Mouse (Mus musculus) hindbrain, embryonic 13.5 days (tissue): Measurements from ENCODE around the gene Rgs1. TPM values are rescaled to one million over a fixed set of nuclear protein-coding genes. Genes with fewer than 3 reads are reported as not detected.

ENCODE experiments used
- ATAC-seq: fragments of 200-750 bp; cut with Nextera tagmentation; 2 replicates; pipeline ENCODE4 v1.8.0; 2017; ENCODE audit warnings: moderate TSS enrichment; ENCODE audit not compliant: low FRiP score
- H3K27ac ChIP-seq: fragments of 300-500 bp; sonication (generic); 2 replicates; pipeline ENCODE4 v1.5.1; 2015; ENCODE audit warnings: inconsistent platforms, mild to moderate bottlenecking, moderate library complexity
- H3K27me3 ChIP-seq: fragments of 300-500 bp; sonication (generic); 2 replicates; pipeline ENCODE4 v1.6.1; 2015; ENCODE audit warnings: mild to moderate bottlenecking, inconsistent platforms
- H3K36me3 ChIP-seq: fragments of 300-500 bp; sonication (generic); 2 replicates; pipeline ENCODE4 v1.6.1; 2015; ENCODE audit warnings: mild to moderate bottlenecking, inconsistent platforms
- H3K4me1 ChIP-seq: fragments of 300-500 bp; sonication (generic); replicated peaks from 2 replicates; pipeline ENCODE4 v1.6.1; 2015; ENCODE audit warnings: inconsistent platforms
- H3K4me2 ChIP-seq: fragments of 300-500 bp; sonication (generic); 2 replicates; pipeline ENCODE4 v1.6.1; 2015; ENCODE audit warnings: inconsistent platforms, mild to moderate bottlenecking, moderate library complexity
- H3K4me3 ChIP-seq: fragments of 300-500 bp; sonication (generic); 2 replicates; pipeline ENCODE4 v1.5.1; 2015; ENCODE audit warnings: mild to moderate bottlenecking, inconsistent platforms
- H3K9ac ChIP-seq: fragments of 300-500 bp; sonication (generic); 2 replicates; pipeline ENCODE4 v1.6.1; 2015; ENCODE audit warnings: mild to moderate bottlenecking, inconsistent platforms
- H3K9me3 ChIP-seq: fragments of 300-500 bp; sonication (generic); 2 replicates; pipeline ENCODE4 v1.6.1; 2016; ENCODE audit warnings: inconsistent platforms
- WGBS: fragments of 180-500 bp; shearing (Covaris S2); methylation state at CpG from one replicate; pipeline ENCODE4 v1.1.7; 2015; 5-methylcytosine and 5-hydroxymethylcytosine counted together
- polyA plus RNA-seq: library from polyadenylated mRNA; unstranded; fragments of >200 nt; fragmentation: Nextera tagmentation; extraction: Ambion mirVana; gene quantifications from 2 replicates; pipeline ENCODE4 v1.2.1, GENCODE M21; 2015

Rgs1 gene
- polyA plus RNA-seq, result 0.19 TPM in 1 of 2 replicates, not detected in the other

GRCm38 (mm10) chr1:144248923-144249322 is at the start of gene Rgs1:
Gene Rgs1, minus strand, starts transcription at chr1:144249242.
- Histone ChIP-seq H3K4me3 (no peak within 1 kb of the TSS), H3K27ac (no peak within 1 kb of the TSS), H3K4me1 (no peaks in the 10 kb centered on the region), H3K36me3 (no peaks in the 10 kb centered on the region), H3K9ac (no peak within 1 kb of the TSS), H3K27me3 (no peaks in the 10 kb centered on the region), H3K4me2 (no peak within 1 kb of the TSS), H3K9me3 (no peaks in the 10 kb centered on the region)
- no peak for ATAC-seq
- WGBS, result 84% methylated on average over 9 of the region's 9 CpGs

- H3K27me3 ChIP-seq, result no peaks in the 10 kb centered on the region
- H3K9me3 ChIP-seq, result no peaks in the 10 kb centered on the region
- ATAC-seq, result no peak
- 85% methylated on average over 3 of the region's 3 CpGs for WGBS
- H3K27ac ChIP-seq, result no peak overlapping the region
- no peaks in the 10 kb centered on the region for H3K36me3 ChIP-seq
- H3K4me3 ChIP-seq, result no peak overlapping the region
- no peak overlapping the region for H3K4me2 ChIP-seq
- no peak overlapping the region for H3K9ac ChIP-seq
- no peaks in the 10 kb centered on the region for H3K4me1 ChIP-seq
These were observed 34.3 kb upstream of the Rgs1 start for GRCm38 (mm10) chr1:144283020-144284014.

GRCm38 (mm10) chr1:144280056-144280455 is 31.0 kb upstream of the Rgs1 start:
- H3K27me3 ChIP-seq, result no peaks in the 10 kb centered on the region
- no peak overlapping the region for H3K4me2 ChIP-seq
- no peak overlapping the region for H3K27ac ChIP-seq
- 82% methylated on average over 4 of the region's 4 CpGs for WGBS
- H3K4me3 ChIP-seq, result no peak overlapping the region
- no peaks in the 10 kb centered on the region for H3K4me1 ChIP-seq
- no peaks in the 10 kb centered on the region for H3K9me3 ChIP-seq
- ATAC-seq, result no peak
- H3K9ac ChIP-seq, result no peak overlapping the region
- H3K36me3 ChIP-seq, result no peaks in the 10 kb centered on the region

- Histone ChIP-seq H3K27me3 (no peaks in the 10 kb centered on the region), H3K36me3 (no peaks in the 10 kb centered on the region), H3K9me3 (no peaks in the 10 kb centered on the region), H3K4me3 (no peak overlapping the region), H3K27ac (no peak overlapping the region), H3K4me2 (no peak overlapping the region), H3K4me1 (no peaks in the 10 kb centered on the region), H3K9ac (no peak overlapping the region)
- 84% methylated on average over 2 of the region's 2 CpGs for WGBS
- no peak for ATAC-seq
These were observed 23.9 kb upstream of the Rgs1 start for GRCm38 (mm10) chr1:144272991-144273390.

- 93% methylated on average over 2 of the region's 2 CpGs for WGBS
- H3K4me2 ChIP-seq, result no peak overlapping the region
These were observed 20.1 kb upstream of the Rgs1 start for GRCm38 (mm10) chr1:144269112-144269511.

GRCm38 (mm10) chr1:144267471-144268470 is 18.7 kb upstream of the Rgs1 start:
- Histone ChIP-seq H3K27ac (no peak overlapping the region), H3K4me3 (no peak overlapping the region), H3K9me3 (no peaks in the 10 kb centered on the region), H3K9ac (no peak overlapping the region), H3K36me3 (no peaks in the 10 kb centered on the region), H3K4me1 (no peaks in the 10 kb centered on the region), H3K27me3 (no peaks in the 10 kb centered on the region), H3K4me2 (no peak overlapping the region)
- ATAC-seq, result no peak
- WGBS, result 76% methylated on average over 3 of the region's 3 CpGs

More at GRCm38 (mm10) chr1:144269112-144269511, 20.1 kb upstream of the Rgs1 start:
- Histone ChIP-seq H3K36me3 (no peaks in the 10 kb centered on the region), H3K9me3 (no peaks in the 10 kb centered on the region), H3K27me3 (no peaks in the 10 kb centered on the region), H3K4me1 (no peaks in the 10 kb centered on the region), H3K9ac (no peak overlapping the region), H3K4me3 (no peak overlapping the region), H3K27ac (no peak overlapping the region)
- no peak for ATAC-seq

GRCm38 (mm10) chr1:144264000-144264399 is 15.0 kb upstream of the Rgs1 start:
- Histone ChIP-seq H3K27ac (no peak overlapping the region), H3K9me3 (no peaks in the 10 kb centered on the region), H3K4me3 (no peak overlapping the region), H3K4me2 (no peak overlapping the region), H3K4me1 (no peaks in the 10 kb centered on the region), H3K9ac (no peak overlapping the region), H3K27me3 (no peaks in the 10 kb centered on the region), H3K36me3 (no peaks in the 10 kb centered on the region)
- ATAC-seq, result no peak
- WGBS, result 91% methylated on average over 3 of the region's 3 CpGs

GRCm38 (mm10) chr1:144262008-144262407 is 13.0 kb upstream of the Rgs1 start:
- Histone ChIP-seq H3K27me3 (no peaks in the 10 kb centered on the region), H3K9me3 (no peaks in the 10 kb centered on the region), H3K36me3 (no peaks in the 10 kb centered on the region), H3K9ac (no peak overlapping the region), H3K27ac (no peak overlapping the region), H3K4me3 (no peak overlapping the region), H3K4me1 (no peaks in the 10 kb centered on the region), H3K4me2 (no peak overlapping the region)
- ATAC-seq, result no peak

- ATAC-seq, result no peak
- no peaks in the 10 kb centered on the region for H3K4me1 ChIP-seq
- H3K27me3 ChIP-seq, result no peaks in the 10 kb centered on the region
- no peaks in the 10 kb centered on the region for H3K36me3 ChIP-seq
- no peak overlapping the region for H3K4me2 ChIP-seq
- no peak overlapping the region for H3K27ac ChIP-seq
- H3K4me3 ChIP-seq, result no peak overlapping the region
- no peak overlapping the region for H3K9ac ChIP-seq
- WGBS, result 86% methylated on average over 3 of the region's 3 CpGs
- H3K9me3 ChIP-seq, result no peaks in the 10 kb centered on the region
These were observed 9.7 kb upstream of the Rgs1 start for GRCm38 (mm10) chr1:144258779-144259178.

GRCm38 (mm10) chr1:144256556-144257331 is 7.7 kb upstream of the Rgs1 start:
- no peak overlapping the region for H3K4me3 ChIP-seq
- H3K4me1 ChIP-seq, result no peaks in the 10 kb centered on the region
- H3K27me3 ChIP-seq, result no peaks in the 10 kb centered on the region
- no peak overlapping the region for H3K4me2 ChIP-seq
- H3K27ac ChIP-seq, result no peak overlapping the region
- no peak overlapping the region for H3K9ac ChIP-seq
- ATAC-seq, result no peak
- 63% methylated on average over 2 of the region's 2 CpGs for WGBS
- H3K36me3 ChIP-seq, result no peaks in the 10 kb centered on the region
- no peaks in the 10 kb centered on the region for H3K9me3 ChIP-seq

GRCm38 (mm10) chr1:144248206-144248605 is 836 bp downstream of the Rgs1 start:
- H3K4me2 ChIP-seq, result no peak overlapping the region
- H3K27ac ChIP-seq, result no peak overlapping the region
- no peak overlapping the region for H3K9ac ChIP-seq
- no peaks in the 10 kb centered on the region for H3K9me3 ChIP-seq
- no peaks in the 10 kb centered on the region for H3K27me3 ChIP-seq
- no peaks in the 10 kb centered on the region for H3K36me3 ChIP-seq
- ATAC-seq, result no peak
- H3K4me3 ChIP-seq, result no peak overlapping the region
- H3K4me1 ChIP-seq, result no peaks in the 10 kb centered on the region
- 95% methylated on average over 3 of the region's 3 CpGs for WGBS
